Mouse (Mus musculus) monocyte, adult 5-6 weeks (primary cell): ENCODE measurements around the gene Nr1h2. TPM values are rescaled to one million over a fixed set of nuclear protein-coding genes. Genes with fewer than 3 reads are reported as not detected.

Experiments used
- ATAC-seq: fragments of 153-309, 156-312 bp; replicated peaks from 2 replicates; pipeline ENCODE4 v1.8.0; 2017; ENCODE audit warnings: mild to moderate bottlenecking; ENCODE audit not compliant: low TSS enrichment, insufficient number of reproducible peaks, severe bottlenecking, poor library complexity, low FRiP score
- total RNA-seq: library from RNA; stranded (forward); fragments of 200-1000, 200-491, 200-594 nt; gene quantifications from 3 replicates; pipeline ENCODE4 v1.2.3, GENCODE M21; 2017

The Nr1h2 gene
- total RNA-seq, 1 experiment from 2014 or later, result 243 TPM

DNA sequence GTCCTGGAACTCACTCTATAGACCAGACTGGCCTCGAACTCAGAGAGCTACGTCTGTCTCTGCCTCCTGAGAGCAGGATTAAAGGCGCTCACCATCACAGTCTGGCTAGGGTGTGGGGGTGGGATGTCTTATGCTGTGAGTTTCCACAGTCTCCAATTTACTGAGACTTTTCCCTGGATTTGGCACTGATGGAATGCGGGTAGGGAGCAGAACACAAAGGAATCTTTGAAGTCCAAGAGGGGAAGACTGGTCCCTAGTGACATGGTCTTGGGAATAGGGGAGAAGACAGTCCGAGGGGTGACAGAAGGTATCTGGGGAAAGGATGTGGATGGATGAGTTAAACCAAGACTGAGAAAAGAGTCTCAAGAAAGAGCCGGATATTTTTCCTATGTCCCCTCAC is 33.9 kb upstream of the Nr1h2 start:
- ATAC-seq, result no peak

DNA sequence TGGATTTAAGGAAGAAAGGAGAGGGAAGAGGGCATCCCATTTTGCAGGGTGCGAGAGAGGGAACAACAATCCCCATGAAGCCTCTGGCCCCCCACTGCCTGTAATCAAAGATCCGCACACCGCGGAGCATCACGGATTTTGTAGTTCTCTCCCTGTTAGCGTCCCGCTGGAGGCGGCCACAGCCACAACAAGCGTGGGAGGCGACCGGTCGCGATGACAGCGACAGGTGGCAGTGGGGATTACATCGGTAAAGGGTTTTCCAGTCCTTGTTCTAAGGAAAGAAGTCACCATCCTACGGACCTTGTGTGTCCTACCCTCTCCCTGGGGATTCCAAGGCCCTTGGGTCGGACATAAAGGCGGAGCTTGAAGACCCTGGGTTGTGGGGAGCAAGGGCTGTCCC is 33.2 kb upstream of the Nr1h2 start:
- ATAC-seq, result peak; percentile 18; the same call in 1 of the 2 replicates

DNA sequence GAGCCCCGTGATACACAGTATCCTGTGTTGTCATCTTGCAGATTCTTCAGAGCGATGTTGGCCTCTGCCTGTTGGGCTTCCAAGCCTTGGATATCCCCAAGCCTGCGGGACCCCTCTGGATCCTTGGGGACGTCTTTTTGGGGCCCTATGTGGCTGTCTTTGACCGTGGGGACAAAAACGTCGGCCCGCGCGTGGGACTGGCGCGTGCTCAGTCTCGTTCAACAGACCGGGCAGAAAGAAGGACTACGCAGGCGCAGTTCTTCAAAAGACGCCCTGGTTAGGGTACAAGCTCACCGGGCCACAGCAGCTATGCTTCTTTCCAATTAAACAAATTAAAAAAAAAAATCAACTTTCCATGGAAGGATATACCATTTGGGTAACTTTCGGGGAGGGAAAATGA is 32.8 kb upstream of the Nr1h2 start:
- ATAC-seq, result no peak

DNA sequence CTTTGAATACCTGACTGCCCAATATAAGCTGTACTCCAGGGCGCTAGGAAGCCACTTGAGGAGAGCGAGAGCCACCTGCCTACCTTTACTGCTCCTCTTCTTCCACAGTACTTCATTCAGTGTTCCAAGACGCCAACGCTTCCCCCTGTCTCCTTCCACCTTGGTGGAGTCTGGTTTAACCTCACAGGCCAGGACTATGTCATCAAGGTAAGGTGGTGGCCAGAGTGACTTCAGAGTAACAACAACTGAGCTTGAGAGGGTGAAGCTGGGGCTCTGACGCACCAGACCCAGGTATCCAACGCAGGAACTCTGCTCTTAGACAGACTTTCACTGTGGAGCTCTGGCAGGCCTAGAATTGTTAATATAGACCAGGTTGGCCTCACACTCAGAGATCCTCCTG is 31.9 kb upstream of the Nr1h2 start:
- ATAC-seq, result no peak

DNA sequence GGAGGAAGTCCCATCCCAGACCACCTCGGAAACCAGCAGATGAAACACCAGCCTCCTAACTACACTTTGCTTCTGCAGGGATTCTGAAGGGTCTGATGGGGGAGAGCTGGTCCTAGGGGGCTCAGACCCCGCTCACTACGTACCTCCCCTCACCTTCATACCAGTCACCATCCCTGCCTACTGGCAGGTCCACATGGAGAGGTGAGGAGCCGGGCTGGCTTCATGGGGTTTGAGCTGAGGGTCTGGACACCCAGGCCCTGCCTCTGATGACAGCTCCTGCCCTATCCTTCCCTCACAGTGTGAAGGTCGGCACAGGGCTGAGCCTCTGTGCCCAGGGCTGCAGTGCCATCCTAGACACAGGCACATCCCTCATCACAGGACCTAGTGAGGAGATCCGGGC is 31.2 kb upstream of the Nr1h2 start:
- no peak for ATAC-seq

DNA sequence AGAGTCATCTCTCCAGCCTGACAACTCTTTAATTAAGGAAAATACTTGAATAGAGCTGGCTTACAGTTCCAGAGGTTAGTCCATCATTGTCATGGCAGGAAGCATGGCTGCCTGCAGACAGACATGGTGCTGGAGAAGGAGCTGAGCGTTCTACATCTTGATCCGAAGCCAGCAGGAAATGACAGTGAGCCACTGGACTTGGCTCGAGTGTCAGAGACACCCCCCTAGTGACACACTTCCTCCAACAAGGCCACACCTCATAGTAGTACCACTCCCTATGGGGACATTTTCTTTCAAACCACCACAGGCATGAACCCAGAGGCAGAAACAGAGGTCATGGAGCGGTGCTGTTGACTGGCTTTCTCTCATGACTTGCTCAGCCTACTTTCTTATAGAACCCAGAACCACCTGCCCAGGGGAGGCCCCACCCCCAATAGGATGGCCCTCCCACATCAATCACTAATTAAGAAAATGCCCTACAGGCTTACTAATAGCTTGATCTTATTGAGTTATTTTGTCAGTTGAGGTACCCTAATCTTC is 30.6 kb upstream of the Nr1h2 start:
- no peak for ATAC-seq

DNA sequence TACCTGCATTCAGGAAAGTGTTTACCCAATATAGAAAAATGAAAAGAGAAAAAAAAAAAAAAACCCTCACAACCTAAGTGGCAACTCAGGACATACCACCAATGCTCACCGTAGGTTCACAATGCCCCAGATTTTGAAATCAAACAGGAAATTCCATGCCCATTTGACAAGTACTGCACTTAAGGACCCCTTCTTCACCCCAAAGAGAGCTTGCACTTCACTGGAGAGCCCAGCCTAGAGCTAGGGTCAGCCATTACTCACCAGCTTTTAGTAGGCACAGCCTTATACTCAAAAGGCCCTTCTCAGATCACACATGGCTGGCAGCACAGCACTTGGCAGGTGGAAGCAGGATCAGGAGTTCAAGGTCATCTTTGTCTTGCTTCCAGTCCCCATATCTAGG is 29.4 kb upstream of the Nr1h2 start:
- no peak for ATAC-seq

DNA sequence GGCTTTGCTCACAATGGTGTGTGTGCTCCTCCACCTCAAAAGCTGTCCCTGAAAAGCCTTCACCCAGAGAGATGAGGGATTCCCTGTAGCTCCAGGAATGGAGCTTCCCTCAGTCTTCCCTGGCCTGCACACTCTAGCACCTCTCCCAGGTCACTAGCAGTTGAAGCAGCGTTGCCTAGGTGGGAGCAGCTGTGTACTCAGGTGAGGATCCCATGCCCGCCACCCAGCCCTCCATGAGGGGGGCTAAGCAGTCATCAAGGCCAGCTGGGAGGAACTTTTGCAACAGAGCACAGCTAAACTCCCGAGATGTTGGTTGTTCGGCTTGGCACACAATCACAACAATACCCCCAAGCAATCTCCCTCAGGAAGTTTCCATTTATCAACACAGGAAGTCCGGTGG is 29.0 kb upstream of the Nr1h2 start:
- no peak for ATAC-seq

DNA sequence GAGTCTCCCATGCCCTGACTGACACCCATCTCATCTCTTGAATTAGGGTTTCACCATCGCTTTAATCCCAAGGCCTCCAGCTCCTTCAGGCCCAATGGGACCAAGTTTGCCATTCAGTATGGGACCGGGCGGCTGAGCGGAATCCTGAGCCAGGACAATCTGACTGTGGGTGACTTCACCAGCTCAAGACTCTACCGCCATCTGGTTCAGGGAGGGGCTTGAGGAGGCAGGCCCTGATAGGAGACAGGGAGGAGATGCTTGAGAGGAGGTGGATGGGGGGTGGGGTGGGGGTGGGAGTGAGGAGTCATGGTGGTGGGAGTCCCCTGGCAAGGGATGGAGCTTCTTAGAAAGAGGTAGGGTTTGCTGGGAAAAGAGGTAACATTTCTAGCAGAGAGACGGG is 27.9 kb upstream of the Nr1h2 start:
- ATAC-seq, result no peak

DNA sequence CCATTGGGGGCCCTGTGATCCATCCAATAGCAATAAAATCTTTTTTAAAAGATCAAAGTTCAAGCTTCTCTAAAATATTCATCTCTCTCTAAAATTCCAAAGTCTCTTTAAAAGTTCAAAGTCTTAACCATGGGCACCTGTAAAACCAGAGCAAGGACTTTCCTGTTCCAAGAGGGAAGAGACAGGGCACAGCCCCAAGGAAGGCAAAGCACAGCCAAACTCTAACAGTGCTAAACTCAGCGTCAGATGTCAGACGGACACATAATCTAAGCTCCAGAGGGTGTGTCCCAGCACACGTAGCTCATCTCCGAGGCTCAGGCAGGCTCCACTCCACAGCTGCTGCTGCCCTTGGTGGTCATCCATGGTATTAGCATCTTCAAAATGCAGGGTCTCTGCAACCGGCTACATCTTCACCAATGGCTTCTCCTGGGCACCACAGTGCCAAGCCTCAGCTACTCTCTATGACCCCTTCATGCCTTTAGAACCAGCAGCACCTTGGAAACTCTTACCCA is 22.6 kb upstream of the Nr1h2 start:
- no peak for ATAC-seq

DNA sequence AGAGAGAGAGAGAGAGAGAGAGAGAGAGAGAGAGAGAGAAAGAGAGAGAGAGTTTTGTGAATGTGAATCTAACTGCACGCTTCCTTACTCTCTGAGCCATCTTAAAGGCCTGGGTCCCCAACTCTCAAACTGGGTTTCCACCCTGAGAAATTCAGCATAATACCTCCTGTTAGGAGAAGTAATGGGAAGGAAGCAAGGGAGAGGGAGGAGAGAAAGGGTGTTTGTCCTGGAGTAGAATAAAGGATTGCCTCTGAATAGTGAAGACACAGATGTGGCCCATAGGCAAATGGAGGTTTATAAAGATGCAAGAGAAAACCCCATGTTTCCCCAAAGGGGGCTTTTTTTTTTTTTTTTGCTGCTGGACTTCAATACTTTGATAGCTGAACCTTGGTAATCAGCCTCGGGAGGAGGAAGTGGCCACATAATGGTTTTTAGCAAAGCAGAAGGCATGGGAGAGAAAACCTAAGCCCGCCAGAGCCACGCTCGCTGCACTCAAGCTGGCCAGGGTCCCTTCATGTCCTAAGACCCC is 19.3 kb upstream of the Nr1h2 start:
- no peak for ATAC-seq

DNA sequence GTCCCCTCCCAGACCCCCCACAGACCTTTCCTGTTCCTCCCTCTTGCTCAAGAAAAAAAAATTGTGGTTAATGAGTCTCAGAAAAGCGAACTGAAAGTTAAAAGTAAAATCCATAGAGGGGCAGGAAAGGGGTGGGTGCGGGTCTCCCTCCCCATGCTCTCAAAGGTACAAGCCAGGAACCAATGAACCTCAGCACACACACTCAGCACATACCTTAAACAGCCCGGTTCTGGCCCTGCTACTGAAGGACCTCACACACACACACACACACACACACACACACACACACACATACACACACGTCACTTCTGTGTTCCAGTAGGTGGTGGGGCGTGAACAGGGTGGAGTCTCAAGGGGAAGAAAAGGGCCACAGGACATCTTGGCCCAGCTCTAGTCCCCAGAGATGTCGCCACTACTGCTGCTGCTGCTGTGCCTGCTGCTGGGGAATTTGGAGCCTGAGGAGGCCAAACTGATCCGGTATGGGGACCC is 18.5 kb upstream of the Nr1h2 start, which contains the start of gene Napsa:
Gene Napsa (plus strand): TSS at position 168 of the 489 bp plus-strand sequence.
- peak; percentile 89 for ATAC-seq

DNA sequence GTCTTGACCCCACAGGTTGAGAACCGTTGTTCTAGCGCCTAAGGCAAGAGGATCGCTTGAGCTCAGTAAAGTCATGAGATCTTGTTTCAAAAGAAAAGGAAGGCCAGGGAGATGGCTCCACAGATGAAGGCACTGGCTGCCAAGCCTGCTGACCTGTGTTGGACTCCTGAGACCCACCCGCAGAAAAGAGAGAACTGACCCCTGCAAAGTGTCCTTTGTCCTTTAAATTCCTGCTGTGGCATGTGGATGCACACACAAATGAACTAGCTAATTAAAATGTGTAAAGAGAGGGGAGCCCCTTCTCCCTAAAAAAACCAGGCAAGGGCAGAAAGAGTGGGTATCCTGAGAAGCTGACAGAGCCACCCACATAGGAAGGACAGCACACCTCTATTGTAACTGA is 18.1 kb upstream of the Nr1h2 start:
- ATAC-seq, result no peak

DNA sequence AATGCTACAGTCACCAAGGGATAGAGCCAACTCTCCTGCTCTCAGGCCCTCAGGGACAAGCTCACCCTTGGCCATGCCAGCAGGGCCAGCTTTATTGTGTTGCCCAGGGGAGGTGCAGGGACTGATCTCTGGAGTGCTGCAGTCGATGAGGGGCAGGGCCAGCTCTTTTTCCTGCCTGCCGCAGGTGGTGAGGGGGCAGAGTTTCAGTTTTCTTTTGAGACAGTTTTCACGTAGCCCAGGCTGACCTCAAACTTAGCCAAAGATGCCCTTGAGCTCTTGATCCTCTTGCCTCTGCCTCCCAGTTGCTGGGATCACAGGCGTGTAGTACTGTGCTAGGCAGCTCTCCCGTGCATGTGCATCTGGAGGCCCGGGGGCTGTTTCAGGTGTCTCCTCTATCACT is 17.2 kb upstream of the Nr1h2 start:
- ATAC-seq, result 0 out of 2 replicates have a peak, but pooled peaks have one; percentile 2

DNA sequence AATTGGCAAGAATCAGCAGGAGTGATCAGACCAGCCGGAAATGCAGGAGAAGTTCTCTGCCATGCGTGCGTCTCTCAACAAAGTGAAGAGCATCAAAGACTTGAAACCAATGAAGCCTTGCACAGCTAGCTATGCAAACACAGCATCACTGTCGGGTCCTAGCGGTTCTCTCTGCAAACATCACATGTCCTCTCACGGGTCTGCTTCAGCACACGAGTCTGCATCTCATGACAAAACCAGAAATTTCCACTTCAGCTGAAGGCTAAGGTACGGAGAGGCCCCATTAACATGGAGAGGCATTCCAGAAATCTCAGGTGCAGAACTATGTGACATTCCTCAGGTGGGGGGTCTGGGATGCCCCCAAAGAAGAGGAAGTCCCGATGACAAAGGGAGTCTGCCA is 15.1 kb upstream of the Nr1h2 start:
- no peak for ATAC-seq

DNA sequence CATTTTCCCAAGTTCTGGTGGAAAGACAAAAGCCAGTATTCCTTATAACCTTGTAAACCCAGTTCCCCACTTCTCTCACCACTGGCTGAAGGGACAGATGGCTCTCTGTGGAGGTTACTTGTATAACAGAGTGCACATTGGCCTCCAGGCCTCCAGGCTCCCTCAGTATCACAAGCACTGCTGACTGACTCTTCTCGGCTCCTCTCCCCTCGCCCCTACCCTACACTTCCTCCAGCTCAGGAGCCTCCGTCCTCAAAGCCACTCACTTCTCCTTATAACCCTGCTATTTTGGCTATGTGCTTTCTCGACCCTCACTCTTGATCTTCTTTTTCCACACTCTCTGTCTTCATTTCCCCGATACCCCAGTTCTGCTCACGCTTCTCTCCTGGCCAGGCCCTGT is 11.7 kb upstream of the Nr1h2 start:
- ATAC-seq, result no peak

DNA sequence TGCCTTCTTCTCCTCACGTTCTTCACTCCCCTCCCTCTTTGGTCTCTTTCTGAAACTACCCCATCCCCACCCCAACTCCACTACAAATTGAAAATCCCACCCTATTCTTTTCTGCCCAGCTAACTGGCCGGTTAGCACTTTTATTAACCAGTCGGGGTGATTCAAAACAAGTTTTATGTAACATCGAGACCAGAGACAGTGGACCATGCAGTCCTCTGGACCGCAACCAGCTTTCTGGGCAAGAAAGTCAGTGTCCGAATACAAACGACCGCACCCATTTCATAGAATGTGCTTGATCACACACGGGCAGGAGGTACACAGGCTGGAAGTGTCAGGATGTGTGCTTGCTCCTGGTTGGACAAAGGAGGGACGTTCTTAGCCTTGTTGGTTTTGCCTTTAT is 10.7 kb upstream of the Nr1h2 start:
- ATAC-seq, result no peak

DNA sequence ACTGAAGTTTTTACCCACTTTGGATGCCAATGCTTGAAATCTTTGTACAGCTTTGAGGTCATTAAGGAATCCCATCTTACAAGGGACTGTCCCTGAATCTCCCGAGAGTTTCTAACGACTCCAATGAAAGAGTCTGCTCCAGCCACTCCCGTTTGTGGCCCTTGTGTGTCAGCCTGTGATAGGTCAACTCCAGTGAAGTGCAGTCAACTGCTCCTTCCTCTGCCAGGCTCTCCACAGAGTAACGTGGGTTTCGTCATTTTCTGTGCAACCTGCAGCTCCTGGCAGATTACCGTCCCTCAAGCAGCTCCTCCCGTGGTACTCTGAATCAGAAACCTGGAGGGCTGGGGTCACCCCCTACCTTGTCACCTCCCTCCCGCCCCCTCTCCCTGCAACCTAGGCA is 9.5 kb upstream of the Nr1h2 start:
- ATAC-seq, result no peak

DNA sequence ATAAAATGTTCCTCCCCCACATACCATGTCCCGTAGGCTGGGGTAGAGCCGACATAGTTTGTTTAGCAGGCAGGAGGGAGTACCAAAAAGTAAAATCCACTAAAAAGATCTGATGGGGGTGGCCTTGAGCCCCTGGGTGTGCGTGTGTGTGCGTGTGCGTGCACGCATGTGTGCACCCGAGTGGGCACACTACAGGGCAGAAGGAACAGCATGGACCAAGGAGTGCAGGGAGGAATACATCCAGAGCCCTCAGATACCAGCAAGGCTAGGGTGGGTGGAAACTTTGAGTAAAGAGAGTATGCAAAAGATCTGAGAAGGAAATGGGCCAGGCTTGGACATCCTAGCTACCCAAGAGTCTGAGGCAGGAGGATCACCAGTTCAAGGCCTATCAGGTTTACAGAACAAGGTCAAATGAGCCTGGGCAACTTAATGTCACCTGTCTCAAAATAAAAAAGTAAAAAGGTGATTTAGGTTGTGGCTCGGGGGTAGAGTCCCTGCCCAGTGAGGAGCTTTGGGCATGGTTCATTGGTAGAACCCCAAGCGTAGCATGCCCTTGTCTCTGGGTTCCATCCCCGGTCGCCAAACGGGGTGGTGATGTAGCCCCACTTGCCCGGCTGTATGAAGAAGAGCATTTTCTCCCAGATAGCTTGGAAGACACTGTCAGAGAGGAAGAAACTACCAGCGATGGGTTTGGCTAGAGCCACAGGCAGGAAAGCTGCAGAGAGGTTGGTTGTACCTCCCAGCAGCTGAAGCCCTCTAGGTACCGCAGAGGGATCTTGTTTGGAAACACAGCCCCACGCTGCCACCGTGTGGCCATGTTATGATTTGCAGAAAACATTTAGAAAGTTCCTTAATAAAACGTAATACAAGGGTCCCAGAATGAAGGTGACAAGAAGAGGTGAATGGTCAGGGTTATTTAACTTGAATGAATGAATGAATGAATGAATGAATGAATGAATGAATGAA is 7.0 kb upstream of the Nr1h2 start:
- ATAC-seq, result peak; percentile 78

DNA sequence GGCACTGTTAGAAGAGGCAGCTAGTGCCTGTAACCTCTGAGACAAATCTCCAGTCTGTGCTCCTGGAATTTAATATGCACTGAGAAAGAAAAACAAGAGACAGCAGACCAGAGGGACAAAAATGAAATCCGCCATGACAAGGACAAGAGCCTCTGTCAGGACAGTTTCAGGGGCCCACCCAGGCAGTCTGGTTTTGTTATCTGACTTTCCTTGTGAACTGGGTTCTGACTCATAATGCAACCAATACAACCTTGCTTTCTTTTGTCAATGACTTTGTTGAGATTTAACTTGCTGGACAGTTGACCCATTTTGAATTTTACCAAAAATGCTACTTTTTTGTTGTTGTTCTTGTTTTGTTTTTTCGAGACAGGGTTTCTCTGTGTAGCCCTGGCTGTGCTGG is 3.9 kb upstream of the Nr1h2 start:
- ATAC-seq, result no peak
